Mouse (Mus musculus): ENCODE measurements around the gene C1qtnf7. TPM values are rescaled to one million over a fixed set of nuclear protein-coding genes. Genes with fewer than 3 reads are reported as not detected.

C1qtnf7 gene
- polyA plus RNA-seq, 1 experiment from 2014 or later = 7.8 TPM

Other genes starting within 250 kb of the C1qtnf7 start
- gene Cc2d2a, start 146.8 kb downstream of the C1qtnf7 start, polyA plus RNA-seq (2015; fragmentation: Nextera tagmentation; extraction: Ambion mirVana) = 13.7 and 15.1 TPM in 2 replicates

All from embryonic facial prominence, embryonic 13.5 days (tissue).